Mouse (Mus musculus) MEL (cell line): ENCODE results near the gene Thsd4.

Source experiments
- CHD2 ChIP-seq: IDR thresholded peaks from 2 replicates; pipeline ENCODE4 v1.6.1; 2011; ENCODE audit warnings: low read length, improper control_type of control experiment
- POLR2A ChIP-seq, 2 experiments: IDR thresholded peaks; 2 replicates each; pipeline ENCODE4 v1.6.1; 2011 to 2012; ENCODE audit warnings: low read length in 2 of 2, mild to moderate bottlenecking in 2 of 2, control low read depth in 1 of 2, improper control_type of control experiment in 1 of 2, low read depth in 1 of 2, moderate library complexity in 1 of 2; ENCODE audit not compliant: control insufficient read depth in 1 of 2, insufficient read depth in 1 of 2, poor library complexity in 1 of 2
- USF1 ChIP-seq: IDR thresholded peaks from 2 replicates; pipeline ENCODE4 v1.6.1; 2014; ENCODE audit warnings: low read depth, mild to moderate bottlenecking, inconsistent platforms, low read length, improper control_type of control experiment, moderate library complexity
- USF2 ChIP-seq, 2 experiments: IDR thresholded peaks; 2 replicates each; pipeline ENCODE4 v1.6.1; 2011 to 2012; ENCODE audit warnings: improper control_type of control experiment in 2 of 2, low read length in 2 of 2, borderline replicate concordance in 1 of 2, inconsistent platforms in 1 of 2, low read depth in 1 of 2, mild to moderate bottlenecking in 1 of 2; ENCODE audit not compliant: insufficient read depth in 1 of 2

DNA sequence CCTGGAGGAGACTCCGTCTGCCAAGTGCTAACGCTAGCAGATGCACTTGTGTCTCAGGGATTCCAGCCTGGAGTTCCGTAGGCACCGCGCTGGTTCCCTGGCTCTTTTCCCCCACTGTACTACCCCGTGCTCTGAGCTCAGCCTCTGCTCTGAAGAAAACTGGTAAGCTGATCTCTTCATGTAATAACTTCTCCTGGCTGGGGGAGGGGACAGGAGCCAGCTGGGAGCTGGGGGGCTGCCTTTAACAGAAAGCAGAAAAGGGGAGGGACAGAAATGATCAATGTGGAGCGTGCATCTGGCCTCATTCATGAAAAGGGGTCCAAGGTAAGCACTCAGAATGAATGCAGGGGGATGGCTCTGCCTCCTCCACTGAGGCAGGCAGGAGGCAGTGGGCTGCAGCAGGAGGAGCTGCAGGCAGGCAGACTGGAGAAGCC lies 380.7 kb downstream of the Thsd4 start:
- TF ChIP-seq USF2 (IDR thresholded peaks at IDR 0.05; ENCODE audit: borderline replicate concordance in 1 of 2, insufficient read depth in 1 of 2, low read depth in 1 of 2, low read length in 2 of 2): no peak
- TF ChIP-seq USF1: no peak
- TF ChIP-seq POLR2A (IDR thresholded peaks at IDR 0.05; ENCODE audit: control insufficient read depth in 1 of 2, insufficient read depth in 1 of 2, low read depth in 1 of 2, low read length in 2 of 2, poor library complexity in 1 of 2): no peak
- TF ChIP-seq CHD2: no peak
